Mouse (Mus musculus) hindlimb bud, embryonic 11.5 days (tissue): ENCODE data around the gene Fen1.

Experiments used
- DNase-seq: peaks from one replicate; pipeline ENCODE4 v3.0.0-alpha.2; 2012; ENCODE audit warnings: low read depth, low spot score; ENCODE audit errors: extremely low spot score

Fen1 gene

GRCm38 (mm10) chr19:10216101-10216500 is 12.1 kb upstream of the Fen1 start:
- DNase-seq: no peak

GRCm38 (mm10) chr19:10213796-10214471 is 10.0 kb upstream of the Fen1 start:
- DNase-seq: no peak

GRCm38 (mm10) chr19:10210885-10211284 is 6.9 kb upstream of the Fen1 start:
- DNase-seq: no peak

- DNase-seq: no peak
Measured at GRCm38 (mm10) chr19:10208851-10209250, 4.9 kb upstream of the Fen1 start.

GRCm38 (mm10) chr19:10205051-10205450 is 1.1 kb upstream of the Fen1 start:
- DNase-seq: no peak

- DNase-seq: no peak
Measured at GRCm38 (mm10) chr19:10204616-10205001, 640 bp upstream of the Fen1 start.

- DNase-seq: no peak
Measured at GRCm38 (mm10) chr19:10203146-10203847, 672 bp downstream of the Fen1 start.

- no peak for DNase-seq
Measured at GRCm38 (mm10) chr19:10198723-10199122, 5.2 kb downstream of the Fen1 start.

- no peak for DNase-seq
Measured at GRCm38 (mm10) chr19:10198286-10198685, 5.7 kb downstream of the Fen1 start.

GRCm38 (mm10) chr19:10197130-10197529 is 6.8 kb downstream of the Fen1 start:
- DNase-seq: no peak

GRCm38 (mm10) chr19:10195252-10195651 is 8.7 kb downstream of the Fen1 start:
- DNase-seq: no peak

- DNase-seq: no peak
Measured at GRCm38 (mm10) chr19:10194337-10194736, 9.6 kb downstream of the Fen1 start.

GRCm38 (mm10) chr19:10191326-10191725 is 12.6 kb downstream of the Fen1 start:
- DNase-seq: no peak

GRCm38 (mm10) chr19:10190796-10191195 is 13.2 kb downstream of the Fen1 start:
- no peak for DNase-seq

- no peak for DNase-seq
Measured at GRCm38 (mm10) chr19:10189940-10190339, 14.0 kb downstream of the Fen1 start.

GRCm38 (mm10) chr19:10189022-10189421 is 14.9 kb downstream of the Fen1 start:
- DNase-seq: no peak

- no peak for DNase-seq
Measured at GRCm38 (mm10) chr19:10188281-10188811, 15.6 kb downstream of the Fen1 start.

GRCm38 (mm10) chr19:10186569-10186968 is 17.4 kb downstream of the Fen1 start:
- no peak for DNase-seq

GRCm38 (mm10) chr19:10185876-10186275 is 18.1 kb downstream of the Fen1 start:
- no peak for DNase-seq

- no peak for DNase-seq
Measured at GRCm38 (mm10) chr19:10184096-10184495, 19.9 kb downstream of the Fen1 start.

GRCm38 (mm10) chr19:10183299-10183983 is 20.5 kb downstream of the Fen1 start:
- no peak for DNase-seq
